Mouse (Mus musculus) stomach, embryonic 16.5 days (tissue): Measurements from ENCODE around the gene Lmod1. TPM values are rescaled to one million over a fixed set of nuclear protein-coding genes. Genes with fewer than 3 reads are reported as not detected.

Source experiments
- ATAC-seq: fragments of 200-750 bp; cut with Nextera tagmentation; 2 replicates; pipeline ENCODE4 v1.8.0; 2017; ENCODE audit warnings: moderate number of reproducible peaks, moderate TSS enrichment; ENCODE audit not compliant: insufficient read depth, low FRiP score
- H3K27ac ChIP-seq: fragments of 300-500 bp; sonication (generic); 2 replicates; pipeline ENCODE4 v1.5.1; 2014; ENCODE audit warnings: low read length
- H3K27me3 ChIP-seq: fragments of 300-500 bp; sonication (generic); 2 replicates; pipeline ENCODE4 v1.6.1; 2014; ENCODE audit warnings: low read length, control low read depth, mixed read lengths; ENCODE audit not compliant: control insufficient read depth, insufficient read depth
- H3K36me3 ChIP-seq: fragments of 300-500 bp; sonication (generic); 2 replicates; pipeline ENCODE4 v1.6.1; 2014; ENCODE audit warnings: low read length; ENCODE audit not compliant: control insufficient read depth, insufficient read depth
- H3K4me1 ChIP-seq: fragments of 300-500 bp; sonication (generic); 2 replicates; pipeline ENCODE4 v1.6.1; 2014; ENCODE audit warnings: low read length, control low read depth, mixed read lengths; ENCODE audit not compliant: control insufficient read depth, insufficient read depth
- H3K4me2 ChIP-seq: fragments of 300-500 bp; sonication (generic); 2 replicates; pipeline ENCODE4 v1.6.1; 2014; ENCODE audit warnings: low read depth, low read length, mixed read lengths
- H3K4me3 ChIP-seq: fragments of 300-500 bp; sonication (generic); replicated peaks from 2 replicates; pipeline ENCODE4 v1.5.1; 2014; ENCODE audit warnings: mild to moderate bottlenecking, low read length
- H3K9ac ChIP-seq: fragments of 300-500 bp; sonication (generic); 2 replicates; pipeline ENCODE4 v1.6.1; 2014; ENCODE audit warnings: low read length
- H3K9me3 ChIP-seq: fragments of 300-500 bp; sonication (generic); replicated peaks from 2 replicates; pipeline ENCODE4 v1.6.1; 2016; ENCODE audit warnings: low read length, control low read depth; ENCODE audit not compliant: control insufficient read depth
- whole genome bisulfite sequencing: fragments of 180-500 bp; shearing (Covaris S2); extraction: QIAGEN DNeasy Blood & Tissue Kit; methylation state at CpG from one replicate; pipeline ENCODE4 v1.1.7; 2014; 5-methylcytosine and 5-hydroxymethylcytosine counted together
- polyA plus RNA-seq: library from polyadenylated mRNA; unstranded; fragments of >200 nt; fragmentation: Nextera tagmentation; extraction: Ambion mirVana; gene quantifications from 2 replicates; pipeline ENCODE4 v1.2.1, GENCODE M21; 2015

Gene Lmod1
- polyA plus RNA-seq, 1 experiment from 2014 or later, result 17.5 TPM

DNA sequence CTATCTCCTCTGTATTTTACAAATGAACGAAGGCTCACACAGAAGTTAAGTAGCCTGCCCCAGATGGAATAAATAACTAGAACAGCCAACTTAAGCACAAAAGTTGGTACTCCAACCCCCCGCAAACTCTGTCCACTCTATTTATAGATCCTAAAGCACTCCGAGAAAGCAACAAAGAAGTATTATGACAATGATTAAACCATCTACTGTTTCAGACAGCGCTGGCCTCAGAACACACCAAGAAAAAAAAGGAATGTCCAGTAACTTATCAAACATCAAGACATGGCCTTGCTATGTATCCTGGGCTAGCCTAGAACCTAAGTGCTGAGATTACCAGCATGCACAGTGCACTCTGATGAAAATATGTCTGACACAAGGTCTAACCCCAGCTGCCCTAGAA is 12.4 kb upstream of the Lmod1 start:
- 79% methylated on average over 4 of the region's 4 CpGs for WGBS
- H3K4me2 ChIP-seq, result peak overlapping the region; percentile 79
- H3K9me3 ChIP-seq, result no peaks in the 10 kb centered on the region
- ATAC-seq, result no peak
- H3K4me3 ChIP-seq, result peak overlapping the region; percentile 95
- peaks cover 7% of the 10 kb centered on the region; the same call in 1 of the 2 replicates for H3K36me3 ChIP-seq
- peaks cover 15% of the 10 kb centered on the region for H3K4me1 ChIP-seq
- H3K9ac ChIP-seq, result peak overlapping the region; percentile 97; the same call in 1 of the 2 replicates
- no peak overlapping the region for H3K27ac ChIP-seq
- no peaks in the 10 kb centered on the region for H3K27me3 ChIP-seq

DNA sequence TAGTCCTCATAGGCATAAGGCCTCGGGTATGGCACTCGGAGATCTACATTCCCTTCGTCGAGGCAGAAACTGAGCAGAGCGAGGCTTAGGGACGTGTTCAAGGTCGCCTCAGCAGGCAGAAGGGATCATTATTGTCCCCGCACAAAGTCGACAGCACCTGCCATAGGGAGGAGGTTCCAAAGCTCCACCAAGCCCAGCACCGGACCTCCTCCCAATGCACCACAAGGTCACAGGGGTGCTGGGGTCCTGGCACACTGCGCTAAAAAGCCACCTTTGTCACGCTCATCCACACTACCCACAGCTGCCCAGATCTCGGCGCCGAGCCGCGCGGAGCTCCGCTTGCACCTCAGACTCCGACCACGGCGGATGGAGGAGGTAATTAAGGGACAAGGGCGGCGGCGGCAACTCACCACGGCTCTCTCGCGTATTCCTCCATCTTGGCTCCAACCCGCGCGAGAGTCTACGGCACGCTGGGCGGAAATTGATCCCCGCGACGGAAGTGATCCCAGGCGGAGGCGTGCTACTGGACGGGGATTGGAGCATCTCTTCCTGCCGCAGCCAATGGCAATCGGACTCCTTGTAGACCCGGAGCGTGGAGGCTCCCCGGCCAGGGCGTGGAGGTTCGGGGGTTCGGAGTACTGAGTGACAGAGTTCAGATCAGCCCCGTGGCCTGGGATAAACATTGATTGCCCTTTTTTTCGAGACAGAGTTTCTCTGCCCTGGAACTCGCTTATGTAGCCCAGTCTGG is 11.1 kb upstream of the Lmod1 start, which contains the start of gene Timm17a:
Timm17a (minus strand) TSS at position 495 of the 748 bp plus-strand sequence.
- H3K9me3 ChIP-seq, result no peaks in the 10 kb centered on the region
- WGBS, result under 1% methylated on average over 51 of the region's 51 CpGs

DNA sequence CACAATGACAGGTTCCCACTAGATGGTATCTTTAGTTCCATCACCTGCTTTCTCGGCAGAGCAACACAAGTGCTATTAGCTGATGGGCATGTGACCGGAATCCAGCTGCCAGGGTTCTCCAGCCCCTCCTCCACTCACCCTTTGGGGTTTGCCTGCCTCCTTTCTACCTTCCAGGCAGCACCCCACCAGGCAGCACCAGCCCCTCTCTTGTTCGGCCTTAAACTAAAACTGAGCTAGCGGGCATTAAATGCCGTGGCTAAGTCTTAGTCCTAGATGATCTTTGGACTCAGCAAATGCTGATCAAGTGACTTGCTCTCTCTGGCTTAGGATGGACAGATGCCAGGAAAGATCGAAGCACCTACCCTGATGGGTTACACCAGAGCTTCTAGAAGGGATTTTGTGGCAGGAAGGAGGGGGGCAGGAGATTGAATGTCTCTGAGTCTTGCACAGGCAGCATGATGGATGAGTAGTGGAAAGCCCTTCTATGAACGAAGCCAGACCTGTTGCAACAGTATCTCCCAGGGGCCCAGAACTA is 1.2 kb upstream of the Lmod1 start:
- WGBS, result 65% methylated on average over 7 of the region's 7 CpGs
- Histone ChIP-seq H3K27me3 (no peaks in the 10 kb centered on the region), H3K9me3 (no peaks in the 10 kb centered on the region), H3K4me3 (no peak overlapping the region), H3K4me1 (peaks cover 3% of the 10 kb centered on the region; the same call in 1 of the 2 replicates), H3K27ac (peak overlapping the region; percentile 75), H3K4me2 (0 out of 2 replicates have a peak overlapping the region, but pooled peaks have one; percentile 36), H3K36me3 (no peaks in the 10 kb centered on the region), H3K9ac (peak overlapping the region; percentile 36; the same call in 1 of the 2 replicates)
- 0 out of 2 replicates have a peak, but pooled peaks have one; percentile 27 for ATAC-seq

More for the DNA sequence above, 11.1 kb upstream of the Lmod1 start, which contains the start of gene Timm17a:
- peaks cover 6% of the 10 kb centered on the region; the same call in 1 of the 2 replicates for H3K36me3 ChIP-seq
- H3K9ac ChIP-seq, result peak within 1 kb of the TSS; percentile 97
- H3K4me2 ChIP-seq, result peak within 1 kb of the TSS; percentile 79
- H3K4me3 ChIP-seq, result peak within 1 kb of the TSS; percentile 95
- no peaks in the 10 kb centered on the region for H3K27me3 ChIP-seq
- peak within 1 kb of the TSS; percentile 82 for H3K27ac ChIP-seq
- H3K4me1 ChIP-seq, result peaks cover 15% of the 10 kb centered on the region
- ATAC-seq, result peak; percentile 99

DNA sequence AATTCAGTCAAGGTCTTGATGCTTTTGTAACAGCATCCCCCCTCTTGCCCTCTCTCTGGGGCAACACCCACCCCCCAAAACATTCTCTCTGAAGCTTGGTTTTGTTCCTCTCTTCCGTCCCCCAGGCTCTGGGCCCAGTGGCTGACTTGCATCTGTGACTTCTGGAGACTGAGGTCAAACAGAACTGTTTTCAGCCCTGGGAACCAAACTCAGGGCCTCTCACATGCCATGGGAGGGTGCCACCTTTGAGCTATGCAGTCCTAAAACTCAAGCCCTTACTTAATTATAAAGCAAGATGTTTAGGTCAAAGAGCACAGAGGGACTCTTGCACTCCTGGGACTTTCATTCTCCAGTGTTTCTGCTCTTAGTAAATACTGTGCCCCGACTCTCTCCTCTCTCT is 1.3 kb downstream of the Lmod1 start:
- Histone ChIP-seq H3K36me3 (no peaks in the 10 kb centered on the region), H3K4me1 (peaks cover 3% of the 10 kb centered on the region; the same call in 1 of the 2 replicates), H3K27me3 (no peaks in the 10 kb centered on the region), H3K4me2 (peak overlapping the region; percentile 36), H3K9me3 (no peaks in the 10 kb centered on the region), H3K4me3 (peak overlapping the region; percentile 41), H3K9ac (peak overlapping the region; percentile 67), H3K27ac (no peak overlapping the region; the same call in 1 of the 2 replicates)
- 82% methylated on average over 2 of the region's 2 CpGs for WGBS
- ATAC-seq, result no peak

DNA sequence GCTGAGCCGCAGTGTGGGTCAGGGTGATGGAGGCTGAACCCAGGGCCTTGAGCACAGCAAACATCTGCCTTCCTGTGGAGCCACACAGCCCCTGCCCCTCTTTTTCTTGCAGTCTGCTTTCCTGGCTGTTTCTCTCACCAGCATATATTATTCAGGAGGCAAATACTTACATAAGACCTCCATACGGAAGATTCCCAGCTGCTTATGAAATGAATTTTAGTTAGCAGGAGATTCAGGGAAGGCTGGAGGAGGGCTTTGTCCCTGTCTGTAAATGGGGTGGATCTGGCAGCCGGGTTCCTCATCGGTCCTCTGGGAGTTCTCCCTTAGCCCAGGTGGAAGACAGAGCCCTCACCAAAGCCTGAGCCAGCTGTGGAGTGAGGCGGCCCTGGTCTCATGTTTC is 3.8 kb downstream of the Lmod1 start:
- H3K4me2 ChIP-seq, result peak overlapping the region; percentile 32
- H3K27me3 ChIP-seq, result no peaks in the 10 kb centered on the region
- no peaks in the 10 kb centered on the region for H3K36me3 ChIP-seq
- H3K9ac ChIP-seq, result peak overlapping the region; percentile 29; the same call in 1 of the 2 replicates
- H3K4me3 ChIP-seq, result 0 out of 2 replicates have a peak overlapping the region, but pooled peaks have one; percentile 41
- H3K27ac ChIP-seq, result no peak overlapping the region
- H3K9me3 ChIP-seq, result no peaks in the 10 kb centered on the region
- WGBS, result 51% methylated on average over 5 of the region's 5 CpGs
- ATAC-seq, result no peak
- H3K4me1 ChIP-seq, result peaks cover 3% of the 10 kb centered on the region; the same call in 1 of the 2 replicates

DNA sequence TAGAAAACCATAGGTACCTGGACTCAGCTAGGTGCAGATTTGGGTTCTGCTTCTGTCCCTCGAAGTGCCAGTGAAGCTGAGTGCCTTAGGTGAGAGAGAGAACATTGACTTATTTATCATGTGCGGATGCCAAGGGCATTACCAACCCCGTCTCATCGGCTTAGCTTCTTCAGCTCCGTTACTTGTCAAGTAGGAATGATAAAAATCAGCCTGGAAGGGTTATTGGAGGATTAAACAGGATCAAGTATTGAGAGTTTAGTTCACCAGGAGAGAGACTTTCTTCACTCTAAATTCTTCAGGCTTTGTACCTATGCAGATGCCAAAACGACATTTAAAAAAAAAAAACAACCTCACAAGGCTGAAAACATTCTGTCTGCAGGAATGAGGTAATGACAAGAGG is 6.0 kb downstream of the Lmod1 start:
- Histone ChIP-seq H3K36me3 (no peaks in the 10 kb centered on the region), H3K9ac (no peak overlapping the region), H3K27ac (no peak overlapping the region), H3K9me3 (no peaks in the 10 kb centered on the region), H3K4me1 (no peaks in the 10 kb centered on the region), H3K4me2 (no peak overlapping the region), H3K4me3 (no peak overlapping the region), H3K27me3 (no peaks in the 10 kb centered on the region)
- WGBS, result 60% methylated on average over 6 of the region's 6 CpGs
- ATAC-seq, result no peak

DNA sequence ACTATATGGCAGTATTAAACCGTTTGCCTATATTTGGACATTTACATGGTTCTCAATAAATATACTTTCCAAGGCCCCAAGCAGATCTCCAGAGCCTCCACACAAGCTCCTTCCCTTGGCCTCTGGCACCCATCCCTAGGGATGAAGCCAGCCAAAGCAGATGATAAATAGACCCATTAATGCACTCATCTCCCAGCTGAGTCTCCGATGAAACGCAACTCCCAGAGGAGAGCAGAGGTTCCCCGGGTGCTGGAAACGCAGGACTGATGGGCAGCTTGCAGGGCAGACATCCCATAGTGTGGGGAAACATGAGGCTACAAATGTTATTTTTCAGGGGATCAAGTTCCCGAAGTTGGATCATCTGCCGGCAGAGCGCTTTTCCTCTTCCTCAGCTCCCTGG is 17.3 kb downstream of the Lmod1 start:
- Histone ChIP-seq H3K9ac (no peak overlapping the region), H3K4me1 (peaks cover 4% of the 10 kb centered on the region; the same call in 1 of the 2 replicates), H3K4me3 (no peak overlapping the region), H3K27ac (peak overlapping the region; percentile 1; the same call in 1 of the 2 replicates), H3K27me3 (no peaks in the 10 kb centered on the region), H3K4me2 (no peak overlapping the region), H3K9me3 (no peaks in the 10 kb centered on the region), H3K36me3 (no peaks in the 10 kb centered on the region)
- peak; percentile 69 for ATAC-seq
- WGBS, result 40% methylated on average over 8 of the region's 8 CpGs

DNA sequence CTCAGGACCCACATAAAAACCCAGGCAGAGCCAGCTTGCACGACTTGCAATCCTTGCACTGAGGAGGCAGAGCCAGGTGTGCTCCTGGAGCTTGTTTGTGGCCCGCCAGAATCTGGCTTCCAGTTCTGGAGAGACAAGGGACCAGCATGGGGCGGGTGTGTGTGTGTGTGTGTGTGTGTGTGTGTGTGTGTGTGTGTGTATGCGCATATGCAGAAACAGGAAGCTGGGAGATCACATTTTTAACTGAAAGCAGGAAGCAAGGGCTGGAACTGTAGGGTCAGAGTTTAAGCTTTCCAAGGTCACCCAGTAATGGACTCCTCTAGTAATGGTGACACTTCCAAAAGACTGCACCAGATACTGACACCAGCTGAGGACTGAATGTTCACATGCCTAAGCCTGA is 19.4 kb downstream of the Lmod1 start:
- H3K4me2 ChIP-seq, result no peak overlapping the region
- no peaks in the 10 kb centered on the region for H3K9me3 ChIP-seq
- 65% methylated on average over 4 of the region's 4 CpGs for WGBS
- no peaks in the 10 kb centered on the region for H3K27me3 ChIP-seq
- no peak for ATAC-seq
- no peaks in the 10 kb centered on the region for H3K36me3 ChIP-seq
- no peak overlapping the region for H3K4me3 ChIP-seq
- H3K9ac ChIP-seq, result no peak overlapping the region
- no peak overlapping the region for H3K27ac ChIP-seq
- H3K4me1 ChIP-seq, result peaks cover 14% of the 10 kb centered on the region

DNA sequence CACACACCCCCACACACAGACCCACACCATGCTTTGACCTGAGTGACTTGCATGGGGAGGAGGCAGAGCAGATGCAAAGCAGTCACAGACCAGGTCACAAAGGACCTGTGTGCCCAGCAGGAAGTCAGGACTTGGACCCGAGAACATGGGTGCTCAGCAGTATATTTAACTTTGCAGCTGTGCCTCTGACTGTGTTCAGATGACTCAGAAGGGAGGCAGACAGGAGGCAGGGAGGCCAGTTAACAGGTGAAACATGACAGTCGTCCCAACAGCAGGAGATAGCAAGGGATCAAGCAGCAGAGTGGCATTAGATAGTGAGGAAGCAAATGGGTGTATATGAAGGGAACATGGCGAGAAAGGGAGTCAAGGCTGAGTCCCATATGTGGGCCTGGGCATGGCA is 22.3 kb downstream of the Lmod1 start:
- no peak overlapping the region for H3K9ac ChIP-seq
- WGBS, result 65% methylated on average over 3 of the region's 3 CpGs
- H3K4me2 ChIP-seq, result no peak overlapping the region
- peak overlapping the region; percentile 66 for H3K27ac ChIP-seq
- H3K36me3 ChIP-seq, result no peaks in the 10 kb centered on the region
- H3K4me3 ChIP-seq, result no peak overlapping the region
- no peaks in the 10 kb centered on the region for H3K27me3 ChIP-seq
- no peaks in the 10 kb centered on the region for H3K9me3 ChIP-seq
- no peak for ATAC-seq
- H3K4me1 ChIP-seq, result peaks cover 16% of the 10 kb centered on the region
